Mouse (Mus musculus) frontal cortex, postnatal 10 days (tissue): Measurements from ENCODE around the gene Gmds.

Source experiments
- DNase-seq, 2 experiments: peaks; one replicate each; pipeline ENCODE4 v3.0.0; 2022; ENCODE audit warnings: low spot score in 2 of 2, mixed read lengths in 1 of 2

Gmds gene

DNA sequence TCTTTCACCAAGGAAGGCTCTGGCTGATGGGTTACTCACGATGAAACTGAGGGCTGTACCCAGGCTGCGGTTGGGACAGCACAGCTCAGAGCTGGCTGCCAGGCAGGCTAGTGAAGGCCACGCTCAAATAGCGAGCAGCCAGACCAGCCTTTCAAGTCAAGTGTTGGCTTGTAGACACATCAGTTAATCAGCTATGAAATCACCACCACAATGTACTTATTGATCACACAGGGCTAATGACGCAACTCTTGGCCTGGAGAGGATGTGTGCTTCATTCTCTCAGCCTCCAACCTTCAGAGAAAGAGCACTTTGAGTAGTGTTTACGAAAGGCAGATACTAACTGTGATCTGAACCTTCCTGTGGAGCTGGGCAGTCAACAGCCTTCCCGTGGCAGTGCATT is 383.4 kb downstream of the Gmds start:
- DNase-seq: no peak

DNA sequence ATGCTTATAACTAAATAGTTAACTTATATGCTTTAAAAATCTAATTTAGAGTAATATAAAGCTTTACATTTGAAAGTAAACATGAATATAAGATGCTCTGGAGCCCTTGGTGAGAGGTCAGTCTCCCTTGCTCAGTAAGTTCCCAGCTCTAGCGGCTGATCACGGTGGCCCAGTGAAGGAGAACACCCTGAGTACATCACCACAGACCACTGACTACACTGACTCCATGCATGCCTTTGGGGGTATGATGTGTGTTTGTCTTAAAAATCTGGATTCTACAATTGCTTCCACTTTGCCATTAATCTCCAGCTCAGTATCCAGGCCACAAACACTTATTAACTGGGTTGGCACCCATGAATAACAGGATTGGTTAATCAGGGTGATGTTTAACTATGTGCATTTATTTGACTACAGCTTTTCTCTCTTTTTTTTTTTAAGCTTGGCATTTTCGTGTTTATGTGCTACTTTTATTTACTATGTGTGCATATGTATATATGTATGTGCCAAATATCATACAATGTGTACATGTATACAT is 393.8 kb downstream of the Gmds start:
- no peak for DNase-seq

DNA sequence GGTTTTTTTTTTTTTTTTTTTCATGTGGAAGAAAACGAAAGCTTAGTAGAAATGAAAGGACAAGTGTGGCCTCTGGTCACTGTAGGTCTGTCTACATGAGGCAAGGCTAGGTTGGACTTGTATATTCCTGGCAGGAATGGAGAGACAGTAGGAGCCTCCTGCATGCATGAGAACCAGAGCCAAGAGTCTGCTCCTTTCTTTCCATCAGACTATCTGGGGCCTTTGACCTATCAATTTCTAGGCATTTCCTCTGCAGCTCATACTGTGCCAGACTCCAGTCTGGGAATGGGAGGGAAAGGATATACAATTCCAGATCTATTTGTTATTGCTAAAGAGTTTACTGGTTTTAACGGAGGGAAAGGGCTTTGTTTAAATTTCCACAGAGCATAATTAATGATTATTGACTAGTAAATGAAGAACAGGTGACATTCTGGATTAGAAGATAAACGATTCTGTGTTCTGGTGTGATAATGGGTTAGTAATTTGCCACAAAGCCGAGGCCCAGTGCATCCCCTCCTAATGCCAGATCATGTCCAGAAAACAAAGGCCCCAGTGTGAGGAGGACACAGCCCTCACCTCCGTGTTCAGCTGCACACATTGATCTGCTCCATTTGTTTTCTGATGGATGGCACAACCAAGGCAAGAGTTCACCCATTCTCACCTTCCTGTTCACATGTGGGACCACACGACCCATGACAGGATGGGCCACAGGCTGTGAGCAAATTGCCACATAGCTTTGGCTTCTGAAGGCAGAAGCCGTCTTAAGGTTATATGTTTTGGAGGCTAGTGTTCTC is 394.9 kb downstream of the Gmds start:
- no peak for DNase-seq

DNA sequence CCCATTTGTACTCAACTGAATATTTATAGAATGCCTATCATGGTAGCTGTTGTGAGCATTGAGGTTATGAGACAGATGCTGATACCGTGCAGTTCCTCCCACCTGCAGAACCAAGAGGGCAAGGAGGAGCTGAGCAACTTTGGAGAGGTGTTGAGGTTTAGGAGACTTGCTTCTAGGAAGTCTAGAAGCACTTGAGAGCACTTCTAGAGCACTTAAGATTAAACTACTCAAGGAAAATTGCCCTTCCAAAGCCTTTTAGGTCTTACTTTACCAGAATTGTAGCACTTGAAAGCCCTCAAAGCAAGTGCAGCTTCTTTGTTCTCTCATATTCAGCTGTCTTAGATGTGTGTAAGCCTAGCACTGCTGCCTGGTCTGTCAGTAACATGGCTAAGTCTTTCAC is 409.2 kb downstream of the Gmds start:
- no peak for DNase-seq

DNA sequence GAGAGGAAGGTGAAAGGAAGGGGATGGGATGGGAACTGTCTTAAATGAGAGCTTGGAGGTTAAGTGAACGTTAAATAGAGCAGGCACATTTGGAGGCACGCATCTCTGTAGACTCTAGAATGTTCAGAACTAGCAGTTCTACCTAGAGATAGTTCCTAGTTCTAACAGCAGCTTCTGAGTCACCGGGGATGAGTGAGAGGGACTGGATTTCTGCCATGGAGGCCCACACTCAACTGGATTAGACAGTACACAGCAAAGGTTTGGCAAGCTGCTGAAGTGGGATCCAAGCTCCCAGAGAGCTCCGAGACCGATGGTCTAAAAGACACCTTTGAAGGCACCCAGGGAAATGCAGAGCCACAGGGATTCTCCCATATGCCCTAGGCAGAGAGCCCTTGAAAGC is 411.9 kb downstream of the Gmds start:
- DNase-seq: no peak

DNA sequence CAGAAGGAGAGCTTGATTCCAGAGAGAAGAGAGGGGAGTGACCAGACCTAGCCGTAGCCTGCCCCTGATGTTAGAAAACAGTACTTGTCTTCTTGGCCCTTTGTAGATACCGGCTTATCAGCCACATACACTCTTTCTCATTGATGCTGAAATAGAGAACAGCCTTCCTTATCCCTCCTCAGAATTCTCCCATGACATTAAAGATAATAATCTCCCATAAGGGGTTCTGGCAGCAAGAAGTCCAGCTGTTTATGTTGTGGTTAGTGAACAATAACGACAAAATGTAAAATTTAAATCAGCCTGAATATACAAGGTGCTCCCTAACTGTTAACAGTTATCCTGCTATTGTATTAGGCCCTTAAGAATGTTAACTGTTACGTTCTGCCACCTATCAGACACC is 414.0 kb downstream of the Gmds start:
- DNase-seq: no peak

- no peak for DNase-seq
Observed at GRCm38 (mm10) chr13:31919716-31920115, 418.8 kb downstream of the Gmds start.

- no peak for DNase-seq
Observed at GRCm38 (mm10) chr13:31917387-31917786, 421.2 kb downstream of the Gmds start.

- no peak for DNase-seq
Observed at GRCm38 (mm10) chr13:31915748-31916147, 422.8 kb downstream of the Gmds start.

DNA sequence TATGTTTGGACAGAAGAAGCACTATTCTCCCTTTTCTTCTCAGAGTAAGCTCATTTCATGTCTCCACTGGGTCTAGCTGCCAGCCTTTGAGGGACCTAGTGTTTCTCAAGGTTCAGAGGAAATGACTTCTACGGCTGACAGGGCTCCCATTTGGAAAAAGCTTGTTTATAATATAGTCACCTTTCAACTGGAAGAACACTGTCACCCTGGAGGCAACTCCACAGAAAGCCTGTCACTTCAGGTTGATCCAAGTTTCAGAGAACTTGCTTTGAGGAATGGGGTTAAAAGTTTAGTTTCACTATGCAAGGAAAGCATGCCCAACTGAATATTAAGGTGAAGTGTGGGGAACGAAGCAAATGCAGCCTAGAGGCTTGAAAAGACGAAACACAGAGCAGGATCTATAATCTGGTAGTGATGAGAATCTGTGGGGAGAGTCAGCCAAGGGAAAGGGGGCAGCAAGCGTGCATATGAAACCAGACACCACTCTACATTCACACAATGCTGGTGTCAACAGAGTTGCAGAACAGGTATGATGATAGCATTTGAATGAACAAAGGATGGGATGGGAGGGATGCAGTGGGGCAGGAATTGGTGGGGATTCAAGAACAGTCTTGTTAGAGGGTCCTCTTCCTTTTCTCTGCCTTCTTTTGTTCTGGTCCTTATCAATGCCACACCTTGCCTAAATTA is 423.5 kb downstream of the Gmds start:
- DNase-seq: no peak

- DNase-seq: no peak
Observed at GRCm38 (mm10) chr13:31911956-31912355, 426.6 kb downstream of the Gmds start.

GRCm38 (mm10) chr13:31911362-31911761 is 427.2 kb downstream of the Gmds start:
- no peak for DNase-seq

DNA sequence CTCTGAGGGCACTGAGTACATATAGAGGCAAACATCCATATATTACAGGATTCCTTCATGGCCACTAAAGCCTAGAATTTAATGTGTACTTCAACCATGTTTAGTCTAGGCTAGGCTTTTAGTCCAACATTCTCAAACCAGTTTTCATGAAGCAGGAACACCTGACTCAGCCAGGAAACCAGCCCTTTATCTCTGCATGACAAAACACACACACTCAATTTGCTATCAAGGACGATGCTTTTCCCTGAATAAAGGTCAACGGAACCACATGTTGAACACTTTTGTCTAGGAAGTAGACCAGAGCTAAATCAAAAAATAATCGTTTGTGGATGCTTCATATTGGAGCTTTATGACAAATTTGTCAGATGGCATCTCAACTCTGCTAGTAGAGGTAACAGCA is 429.5 kb downstream of the Gmds start:
- DNase-seq: no peak

- DNase-seq: no peak
Observed at GRCm38 (mm10) chr13:31906514-31906913, 432.0 kb downstream of the Gmds start.

GRCm38 (mm10) chr13:31900191-31900590 is 438.3 kb downstream of the Gmds start:
- no peak for DNase-seq

DNA sequence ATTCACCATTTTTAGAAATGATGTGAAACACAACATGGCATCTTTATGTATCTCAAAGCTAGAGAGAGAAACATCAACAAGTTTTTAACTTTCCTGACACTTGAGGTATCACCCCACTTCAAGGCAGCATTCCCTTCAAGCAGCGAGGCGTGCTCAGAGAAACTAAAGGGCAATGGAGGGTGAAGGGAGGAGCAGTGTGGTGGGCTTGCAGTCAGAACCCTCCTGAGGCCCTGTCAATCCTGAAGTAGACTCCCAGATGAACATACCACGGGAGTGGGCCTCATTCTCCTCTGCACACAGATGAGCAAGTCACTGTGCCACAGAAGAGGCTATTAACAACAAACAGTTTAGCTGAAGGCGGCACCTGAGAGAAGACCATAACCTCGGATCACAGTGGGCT is 439.1 kb downstream of the Gmds start:
- no peak for DNase-seq

DNA sequence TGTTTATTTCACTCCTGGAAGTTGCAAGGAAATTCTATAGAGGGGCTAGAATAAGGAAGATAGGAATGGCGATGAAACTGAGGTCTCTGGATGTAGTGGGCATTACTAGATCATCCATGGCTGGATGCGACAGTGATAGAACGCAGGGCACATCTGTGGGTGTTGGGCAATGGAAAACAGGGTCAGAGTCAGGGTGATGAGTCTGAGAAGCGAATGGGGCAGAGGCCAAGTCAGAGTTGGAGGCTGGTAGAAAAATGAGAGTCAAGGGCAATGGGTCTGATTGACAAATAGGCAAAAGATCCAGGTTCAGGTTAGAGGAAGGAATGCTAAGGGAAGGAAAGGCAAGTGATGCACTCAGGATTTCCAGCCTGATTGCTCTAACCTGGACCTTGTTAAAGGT is 441.0 kb downstream of the Gmds start:
- no peak for DNase-seq

DNA sequence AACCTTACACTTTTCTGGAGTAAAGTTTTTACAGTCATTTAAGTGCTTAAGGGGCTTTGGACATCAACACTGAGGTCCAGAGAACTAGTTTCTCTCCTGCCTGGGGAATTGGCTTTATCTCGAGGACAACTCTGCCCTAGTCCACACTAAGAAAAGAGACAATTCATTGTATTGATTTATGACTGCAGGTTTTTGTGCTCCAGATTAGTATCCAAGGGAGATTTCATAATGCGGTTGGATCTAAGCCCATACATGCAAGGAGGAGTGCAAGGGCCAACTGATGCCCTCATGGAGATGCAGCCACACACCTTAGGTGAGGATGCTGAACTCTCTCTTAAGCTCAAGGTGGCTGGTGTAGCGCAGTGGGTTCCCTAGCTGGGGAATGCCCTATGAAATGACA is 444.0 kb downstream of the Gmds start:
- no peak for DNase-seq

- DNase-seq: no peak
Observed at GRCm38 (mm10) chr13:31892913-31893514, 445.5 kb downstream of the Gmds start.

- DNase-seq: no peak
Observed at GRCm38 (mm10) chr13:31888500-31888899, 450.0 kb downstream of the Gmds start.

GRCm38 (mm10) chr13:31885769-31886168 is 452.8 kb downstream of the Gmds start:
- DNase-seq: no peak

- peak in 1 of 2 experiments; percentile 11 for DNase-seq
Observed at GRCm38 (mm10) chr13:31878805-31879477, 459.6 kb downstream of the Gmds start.
